Mouse (Mus musculus): ENCODE data around the gene Cnih2.

DNA sequence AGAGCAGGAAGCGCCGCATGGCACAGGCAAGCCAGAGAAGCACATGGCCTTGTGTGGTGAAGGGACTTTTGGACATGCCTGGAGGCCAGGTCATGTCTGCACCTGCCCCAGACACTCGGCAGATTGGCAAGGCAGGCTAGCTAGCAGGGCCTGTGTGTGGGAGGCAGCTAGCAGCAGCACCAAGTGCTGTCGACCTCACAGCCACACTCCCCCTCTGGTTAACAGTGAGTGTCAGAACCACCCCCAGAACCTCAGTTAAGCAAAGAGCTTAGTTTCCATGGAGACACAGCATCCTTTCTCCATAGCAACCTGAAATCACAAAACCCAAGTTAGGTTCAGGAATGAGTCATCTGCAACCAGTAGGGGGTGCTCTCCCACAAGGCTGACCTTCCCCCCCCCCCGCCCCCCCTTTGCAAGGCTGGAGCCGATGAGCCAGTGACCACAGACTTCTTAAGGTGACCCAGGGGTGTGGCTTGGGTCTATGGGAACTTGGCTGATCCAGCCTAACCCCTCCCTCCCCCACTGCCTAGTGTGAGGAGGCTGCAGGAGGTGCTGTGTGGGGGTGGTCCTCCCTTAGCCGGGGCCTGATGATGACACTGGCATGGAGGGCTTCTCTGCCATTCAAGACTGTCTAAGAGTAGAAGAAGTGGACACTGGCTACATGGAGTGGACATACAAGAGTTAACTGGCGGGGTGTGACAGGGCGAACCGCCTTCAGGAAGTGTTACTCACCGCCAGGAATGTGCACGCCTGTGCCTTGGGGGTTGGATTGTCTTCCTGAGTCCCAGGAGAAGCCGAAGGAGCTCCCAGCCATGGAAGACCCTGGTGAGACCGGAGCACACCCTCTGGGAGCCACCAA is 48.0 kb downstream of the Cnih2 start, which contains the start of gene Rin1:
- TF ChIP-seq CTCF (IDR thresholded peaks at IDR 0.05; ENCODE audit: borderline replicate concordance, insufficient read depth, low read length) (no peak), POLR2A (IDR thresholded peaks at IDR 0.05; ENCODE audit: low read depth, low read length) (peak; percentile 88)

Measured in embryonic fibroblast, embryonic 13.5 days (primary cell).